Mouse (Mus musculus): Measurements from ENCODE around the gene Fam162b.

DNA sequence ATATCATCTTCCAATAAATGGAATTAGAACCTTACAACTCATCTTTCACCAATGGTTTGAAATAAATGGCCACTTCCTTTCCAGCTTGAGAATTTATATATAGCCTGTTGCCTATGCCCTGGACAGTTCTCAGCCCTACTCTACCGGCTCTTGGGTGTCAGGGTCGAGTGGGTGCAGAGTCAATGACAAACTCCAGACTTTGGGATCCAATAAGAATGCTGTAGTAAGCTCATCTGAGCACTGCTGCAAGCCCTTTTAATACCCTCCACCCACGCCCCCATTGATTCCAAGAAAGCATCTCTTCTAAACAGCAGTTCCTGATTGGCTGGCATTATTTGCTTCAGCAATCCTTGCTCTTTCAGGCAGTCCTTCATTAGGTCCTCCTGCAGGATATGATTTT lies 23.1 kb upstream of the Fam162b start:
- TF ChIP-seq CTCF (IDR thresholded peaks at IDR 0.05; ENCODE audit: low read depth): no peak
- no peak for TF ChIP-seq EP300 (IDR thresholded peaks at IDR 0.05; ENCODE audit: low read depth)
